Mouse (Mus musculus): ENCODE results near the gene Prkg1. TPM values are rescaled to one million over a fixed set of nuclear protein-coding genes. Genes with fewer than 3 reads are reported as not detected.

Prkg1 gene
- polyA plus RNA-seq, 1 experiment from 2014 or later, result 3.5 TPM

- no peak for ATAC-seq (replicated peaks; ENCODE audit: low FRiP score)
- no peak overlapping the region for H3K4me3 ChIP-seq (replicated peaks)
- H3K4me1 ChIP-seq, result peaks cover 6% of the 10 kb centered on the region
- no peak overlapping the region for H3K4me2 ChIP-seq
- no peak overlapping the region for H3K9ac ChIP-seq
- no peaks in the 10 kb centered on the region for H3K9me3 ChIP-seq (replicated peaks)
- no peak overlapping the region for H3K27ac ChIP-seq
- H3K27me3 ChIP-seq, result peaks cover 15% of the 10 kb centered on the region
- 73% methylated on average over 1 of the region's 1 CpGs for WGBS
- H3K36me3 ChIP-seq, result no peaks in the 10 kb centered on the region
Measured at GRCm38 (mm10) chr19:31658751-31659397, 106.0 kb downstream of the Prkg1 start.

GRCm38 (mm10) chr19:31656256-31656655 is 108.6 kb downstream of the Prkg1 start:
- H3K9ac ChIP-seq, result no peak overlapping the region
- WGBS, result 77% methylated on average over 7 of the region's 7 CpGs
- no peak overlapping the region for H3K4me3 ChIP-seq (replicated peaks)
- H3K4me1 ChIP-seq, result no peaks in the 10 kb centered on the region
- H3K27me3 ChIP-seq, result no peaks in the 10 kb centered on the region
- H3K36me3 ChIP-seq, result no peaks in the 10 kb centered on the region
- no peak overlapping the region for H3K27ac ChIP-seq
- no peak overlapping the region for H3K4me2 ChIP-seq
- no peak for ATAC-seq (replicated peaks; ENCODE audit: low FRiP score)
- H3K9me3 ChIP-seq (replicated peaks), result no peaks in the 10 kb centered on the region

GRCm38 (mm10) chr19:31655826-31656225 is 109.0 kb downstream of the Prkg1 start:
- no peaks in the 10 kb centered on the region for H3K9me3 ChIP-seq (replicated peaks)
- H3K27ac ChIP-seq, result no peak overlapping the region
- H3K4me3 ChIP-seq (replicated peaks), result no peak overlapping the region
- ATAC-seq (replicated peaks; ENCODE audit: low FRiP score), result no peak
- H3K4me1 ChIP-seq, result no peaks in the 10 kb centered on the region
- no peaks in the 10 kb centered on the region for H3K27me3 ChIP-seq
- H3K4me2 ChIP-seq, result no peak overlapping the region
- WGBS, result 74% methylated on average over 7 of the region's 7 CpGs
- no peak overlapping the region for H3K9ac ChIP-seq
- H3K36me3 ChIP-seq, result no peaks in the 10 kb centered on the region

GRCm38 (mm10) chr19:31654022-31654421 is 110.8 kb downstream of the Prkg1 start:
- H3K9me3 ChIP-seq (replicated peaks), result no peaks in the 10 kb centered on the region
- no peak for ATAC-seq (replicated peaks; ENCODE audit: low FRiP score)
- H3K36me3 ChIP-seq, result no peaks in the 10 kb centered on the region
- no peaks in the 10 kb centered on the region for H3K27me3 ChIP-seq
- no peak overlapping the region for H3K27ac ChIP-seq
- WGBS, result 91% methylated on average over 6 of the region's 6 CpGs
- H3K4me3 ChIP-seq (replicated peaks), result no peak overlapping the region
- H3K4me2 ChIP-seq, result no peak overlapping the region
- H3K4me1 ChIP-seq, result no peaks in the 10 kb centered on the region
- H3K9ac ChIP-seq, result no peak overlapping the region

- Histone ChIP-seq H3K36me3 (no peaks in the 10 kb centered on the region), H3K27ac (no peak overlapping the region), H3K4me1 (no peaks in the 10 kb centered on the region), H3K9ac (no peak overlapping the region), H3K4me3 (replicated peaks) (no peak overlapping the region), H3K4me2 (no peak overlapping the region), H3K9me3 (replicated peaks) (no peaks in the 10 kb centered on the region), H3K27me3 (no peaks in the 10 kb centered on the region)
- WGBS, result 89% methylated on average over 4 of the region's 4 CpGs
- ATAC-seq (replicated peaks; ENCODE audit: low FRiP score), result no peak
Measured at GRCm38 (mm10) chr19:31650452-31650851, 114.4 kb downstream of the Prkg1 start.

- Histone ChIP-seq H3K9me3 (replicated peaks) (no peaks in the 10 kb centered on the region), H3K27me3 (no peaks in the 10 kb centered on the region), H3K4me3 (replicated peaks) (no peak overlapping the region), H3K9ac (no peak overlapping the region), H3K4me2 (no peak overlapping the region), H3K27ac (no peak overlapping the region), H3K36me3 (no peaks in the 10 kb centered on the region), H3K4me1 (no peaks in the 10 kb centered on the region)
- ATAC-seq (replicated peaks; ENCODE audit: low FRiP score), result no peak
- 85% methylated on average over 2 of the region's 2 CpGs for WGBS
Measured at GRCm38 (mm10) chr19:31647492-31647891, 117.3 kb downstream of the Prkg1 start.

- Histone ChIP-seq H3K27me3 (no peaks in the 10 kb centered on the region), H3K4me3 (replicated peaks) (no peak overlapping the region), H3K9me3 (replicated peaks) (no peaks in the 10 kb centered on the region), H3K4me2 (no peak overlapping the region), H3K27ac (no peak overlapping the region), H3K9ac (no peak overlapping the region), H3K4me1 (no peaks in the 10 kb centered on the region), H3K36me3 (no peaks in the 10 kb centered on the region)
- 78% methylated on average over 8 of the region's 8 CpGs for WGBS
- ATAC-seq (replicated peaks; ENCODE audit: low FRiP score), result no peak
Measured at GRCm38 (mm10) chr19:31630899-31631869, 133.6 kb downstream of the Prkg1 start.

GRCm38 (mm10) chr19:31621716-31622115 is 143.1 kb downstream of the Prkg1 start:
- Histone ChIP-seq H3K4me2 (no peak overlapping the region), H3K27ac (0 out of 2 replicates have a peak overlapping the region, but pooled peaks have one; percentile 48), H3K27me3 (no peaks in the 10 kb centered on the region), H3K4me1 (0 out of 2 replicates have a peak, but pooled peaks cover 2% of the 10 kb centered on the region), H3K9ac (no peak overlapping the region), H3K4me3 (replicated peaks) (no peak overlapping the region), H3K36me3 (no peaks in the 10 kb centered on the region), H3K9me3 (replicated peaks) (no peaks in the 10 kb centered on the region)
- ATAC-seq (replicated peaks; ENCODE audit: low FRiP score), result no peak
- 83% methylated on average over 1 of the region's 1 CpGs for WGBS

GRCm38 (mm10) chr19:31616830-31617229 is 148.0 kb downstream of the Prkg1 start:
- ATAC-seq (replicated peaks; ENCODE audit: low FRiP score), result no peak

GRCm38 (mm10) chr19:31616159-31616558 is 148.7 kb downstream of the Prkg1 start:
- Histone ChIP-seq H3K4me1 (0 out of 2 replicates have a peak, but pooled peaks cover 4% of the 10 kb centered on the region), H3K27me3 (no peaks in the 10 kb centered on the region), H3K4me2 (no peak overlapping the region), H3K9me3 (replicated peaks) (no peaks in the 10 kb centered on the region), H3K27ac (no peak overlapping the region), H3K9ac (no peak overlapping the region), H3K4me3 (replicated peaks) (no peak overlapping the region), H3K36me3 (no peaks in the 10 kb centered on the region)
- 49% methylated on average over 4 of the region's 4 CpGs for WGBS
- no peak for ATAC-seq (replicated peaks; ENCODE audit: low FRiP score)

More at GRCm38 (mm10) chr19:31616830-31617229, 148.0 kb downstream of the Prkg1 start:
- Histone ChIP-seq H3K4me2 (no peak overlapping the region), H3K9ac (no peak overlapping the region), H3K4me1 (0 out of 2 replicates have a peak, but pooled peaks cover 4% of the 10 kb centered on the region), H3K27me3 (no peaks in the 10 kb centered on the region), H3K9me3 (replicated peaks) (no peaks in the 10 kb centered on the region), H3K36me3 (no peaks in the 10 kb centered on the region), H3K4me3 (replicated peaks) (no peak overlapping the region), H3K27ac (no peak overlapping the region)
- 67% methylated on average over 4 of the region's 4 CpGs for WGBS

- ATAC-seq (replicated peaks; ENCODE audit: low FRiP score), result no peak
Measured at GRCm38 (mm10) chr19:31613146-31613545, 151.7 kb downstream of the Prkg1 start.

GRCm38 (mm10) chr19:31602578-31602977 is 162.3 kb downstream of the Prkg1 start:
- H3K4me1 ChIP-seq, result no peaks in the 10 kb centered on the region
- H3K4me2 ChIP-seq, result no peak overlapping the region
- no peak overlapping the region for H3K4me3 ChIP-seq (replicated peaks)
- no peak overlapping the region for H3K27ac ChIP-seq
- no peak for ATAC-seq (replicated peaks; ENCODE audit: low FRiP score)
- WGBS, result 96% methylated on average over 8 of the region's 8 CpGs
- no peak overlapping the region for H3K9ac ChIP-seq
- no peaks in the 10 kb centered on the region for H3K9me3 ChIP-seq (replicated peaks)
- no peaks in the 10 kb centered on the region for H3K36me3 ChIP-seq
- no peaks in the 10 kb centered on the region for H3K27me3 ChIP-seq

More at GRCm38 (mm10) chr19:31613146-31613545, 151.7 kb downstream of the Prkg1 start:
- Histone ChIP-seq H3K36me3 (no peaks in the 10 kb centered on the region), H3K4me3 (replicated peaks) (no peak overlapping the region), H3K9me3 (replicated peaks) (no peaks in the 10 kb centered on the region), H3K27ac (no peak overlapping the region), H3K4me1 (0 out of 2 replicates have a peak, but pooled peaks cover 4% of the 10 kb centered on the region), H3K4me2 (no peak overlapping the region), H3K9ac (no peak overlapping the region), H3K27me3 (no peaks in the 10 kb centered on the region)
- WGBS, result 85% methylated on average over 4 of the region's 4 CpGs
